Mouse (Mus musculus): ENCODE measurements at regions not wholly inside any gene's neighbourhood (a gene's known extent, or its start where the extent isn't known, plus 50 kb on each side); places are given as distances from the start of the nearest gene placed in this dataset.

GRCm38 (mm10) chr15:93705109-93705508 is 109.4 kb upstream of the Prickle1 start:
- DNase-seq (ENCODE audit: low spot score): no peak

- no peak for DNase-seq (ENCODE audit: low spot score)
Observed at GRCm38 (mm10) chr15:93701017-93701416, 105.3 kb upstream of the Prickle1 start.

DNA sequence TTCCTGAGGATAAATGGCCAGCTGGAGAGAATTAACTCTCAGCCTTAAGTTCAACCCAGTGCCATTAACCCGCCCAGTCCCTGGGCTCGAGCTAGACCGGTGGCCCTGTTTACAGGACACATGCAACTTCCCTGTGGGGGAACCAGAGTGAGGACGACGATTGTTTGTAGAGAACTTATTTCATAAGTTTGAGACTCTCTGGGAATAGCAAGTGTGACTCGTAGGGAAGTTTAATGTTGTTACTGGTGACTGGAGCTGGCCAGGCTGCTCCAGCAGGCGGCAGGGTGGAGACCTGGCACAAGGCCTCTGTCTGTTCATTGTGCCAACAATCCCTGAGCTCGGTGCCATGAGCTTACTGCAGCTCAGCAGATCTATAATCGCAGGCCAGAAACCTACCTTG is 104.3 kb upstream of the Prickle1 start:
- DNase-seq (ENCODE audit: low spot score): peak; percentile 23

- no peak for DNase-seq (ENCODE audit: low spot score)
Observed at GRCm38 (mm10) chr15:93698182-93698822, 102.6 kb upstream of the Prickle1 start.

GRCm38 (mm10) chr15:93690717-93691116 is 95.0 kb upstream of the Prickle1 start:
- DNase-seq (ENCODE audit: low spot score): peak; percentile 18

- DNase-seq (ENCODE audit: low spot score): no peak
Observed at GRCm38 (mm10) chr15:93690011-93690410, 94.3 kb upstream of the Prickle1 start.

- no peak for DNase-seq (ENCODE audit: low spot score)
Observed at GRCm38 (mm10) chr15:93686385-93686784, 90.7 kb upstream of the Prickle1 start.

- no peak for DNase-seq (ENCODE audit: low spot score)
Observed at GRCm38 (mm10) chr15:93681602-93682001, 85.9 kb upstream of the Prickle1 start.

DNA sequence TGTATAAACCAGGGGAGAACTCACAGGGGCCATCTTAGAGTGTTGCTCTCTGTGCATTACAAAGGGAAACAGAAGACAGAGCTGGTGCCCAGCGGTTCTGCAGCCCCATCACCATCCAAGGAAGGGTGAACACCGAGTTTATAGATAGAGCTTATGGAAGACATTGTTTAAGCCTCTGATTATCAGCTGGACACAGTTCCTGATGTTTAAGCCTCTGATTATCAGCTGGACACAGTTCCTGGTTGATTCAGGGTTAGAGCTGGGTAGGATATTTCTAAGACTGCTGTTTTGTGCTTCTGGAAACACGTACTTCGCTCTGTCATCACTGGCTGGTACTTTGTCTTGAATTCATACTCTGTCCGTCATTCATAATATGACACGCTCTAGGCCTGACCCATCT is 79.9 kb upstream of the Prickle1 start:
- no peak for DNase-seq (ENCODE audit: low spot score)

DNA sequence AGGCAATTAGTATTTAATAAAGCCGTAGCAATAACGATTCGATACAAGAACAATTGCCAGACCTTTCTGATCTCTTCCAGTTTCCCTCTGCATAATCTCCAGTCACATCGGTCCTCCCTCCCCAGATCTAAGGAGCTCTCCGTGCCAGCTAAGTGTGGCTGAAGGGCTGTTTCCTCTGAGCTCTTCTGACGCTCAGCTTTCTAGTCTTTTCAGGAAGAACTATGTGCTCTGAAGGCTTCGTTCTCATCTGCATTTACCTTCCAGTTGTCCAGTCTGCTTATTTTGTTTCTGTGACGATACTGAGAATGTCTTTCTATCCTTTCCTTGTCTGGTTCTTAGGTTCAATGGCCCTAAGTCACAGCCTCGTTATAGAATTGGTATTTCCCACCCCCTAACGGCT is 78.3 kb upstream of the Prickle1 start:
- DNase-seq (ENCODE audit: low spot score): no peak

GRCm38 (mm10) chr15:93663876-93664275 is 68.2 kb upstream of the Prickle1 start:
- no peak for DNase-seq (ENCODE audit: low spot score)

DNA sequence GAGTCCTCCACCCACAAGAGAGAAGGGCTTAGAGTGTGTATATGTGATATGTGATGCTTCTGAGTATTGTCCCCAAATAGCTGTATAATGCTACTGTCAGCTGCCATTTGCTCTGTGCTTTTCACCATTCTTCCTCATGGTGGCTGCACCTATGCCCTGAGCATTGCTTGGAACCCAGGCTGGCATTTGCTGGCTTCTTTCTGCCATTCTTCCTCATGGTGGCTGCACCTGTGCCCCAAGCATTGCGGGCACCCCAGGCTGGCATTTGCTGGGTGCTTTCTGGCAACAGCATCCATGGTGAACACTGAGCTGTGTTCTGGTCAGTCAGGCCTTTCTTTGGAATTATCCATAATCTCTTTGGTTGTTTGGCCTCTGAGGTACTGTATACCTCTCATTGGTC is 66.9 kb upstream of the Prickle1 start:
- no peak for DNase-seq (ENCODE audit: low spot score)

DNA sequence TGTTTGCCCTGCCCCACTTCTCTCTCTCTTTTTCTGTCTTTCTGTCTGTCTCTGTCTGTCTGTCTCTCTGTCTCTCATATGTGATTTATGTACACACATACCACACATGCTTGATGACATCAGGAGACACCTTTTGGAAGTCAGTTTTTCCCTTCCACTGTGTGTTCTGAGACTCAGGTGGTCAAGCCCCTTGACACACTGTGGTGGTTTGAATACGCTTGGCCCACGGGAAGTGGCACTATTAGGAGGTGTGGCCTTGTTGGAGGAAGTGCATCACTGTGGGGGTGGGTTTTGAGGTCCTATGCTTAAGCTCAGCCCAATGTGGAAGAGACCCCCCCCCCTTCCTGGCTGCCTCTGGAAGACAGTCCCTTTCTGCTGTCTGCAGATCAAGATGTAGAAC is 66.1 kb upstream of the Prickle1 start:
- DNase-seq (ENCODE audit: low spot score): no peak

GRCm38 (mm10) chr15:93660952-93661648 is 65.4 kb upstream of the Prickle1 start:
- no peak for DNase-seq (ENCODE audit: low spot score)

GRCm38 (mm10) chr15:93657171-93657570 is 61.5 kb upstream of the Prickle1 start:
- no peak for DNase-seq (ENCODE audit: low spot score)

- DNase-seq (ENCODE audit: low spot score): no peak
Observed at GRCm38 (mm10) chr15:93656713-93657112, 61.0 kb upstream of the Prickle1 start.

DNA sequence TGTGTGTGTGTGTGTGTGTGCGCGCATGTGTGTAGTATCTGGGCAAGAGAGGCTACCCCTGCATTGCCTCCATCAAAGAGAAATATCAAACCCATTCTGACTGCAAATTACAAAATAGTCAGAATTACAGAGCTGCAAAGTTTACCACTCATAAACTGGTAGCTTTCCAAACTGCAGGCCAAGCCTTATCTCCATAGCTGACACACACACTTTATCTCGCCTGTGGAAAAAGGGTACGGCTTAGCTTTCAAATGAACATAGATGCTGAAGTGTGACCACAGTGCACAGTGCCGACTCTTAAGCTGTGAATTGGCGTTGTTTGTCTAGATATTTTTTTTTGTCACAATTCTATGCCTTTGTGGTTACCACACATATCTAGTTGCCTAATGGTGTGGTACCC is 60.1 kb upstream of the Prickle1 start:
- no peak for DNase-seq (ENCODE audit: low spot score)

GRCm38 (mm10) chr15:93655243-93655642 is 59.6 kb upstream of the Prickle1 start:
- no peak for DNase-seq (ENCODE audit: low spot score)

- no peak for DNase-seq (ENCODE audit: low spot score)
Observed at GRCm38 (mm10) chr15:93653378-93653777, 57.7 kb upstream of the Prickle1 start.

GRCm38 (mm10) chr15:93650981-93651757 is 55.5 kb upstream of the Prickle1 start:
- DNase-seq (ENCODE audit: low spot score): no peak

GRCm38 (mm10) chr15:93650009-93650522 is 54.4 kb upstream of the Prickle1 start:
- no peak for DNase-seq (ENCODE audit: low spot score)

GRCm38 (mm10) chr15:93648646-93649045 is 53.0 kb upstream of the Prickle1 start:
- DNase-seq (ENCODE audit: low spot score): no peak

GRCm38 (mm10) chr15:93646820-93647219 is 51.1 kb upstream of the Prickle1 start:
- no peak for DNase-seq (ENCODE audit: low spot score)
